Mouse (Mus musculus) MEL (cell line): ENCODE measurements at regions not wholly inside any gene's neighbourhood (a gene's known extent, or its start where the extent isn't known, plus 50 kb on each side); places are given as distances from the start of the nearest gene placed in this dataset.

Source experiments
- DNase-seq: peaks from one replicate; pipeline ENCODE4 v3.0.0; 2011; ENCODE audit warnings: low read depth, low spot score
- H3K27ac ChIP-seq: 2 replicates; pipeline ENCODE4 v1.5.1; 2012; ENCODE audit warnings: low read depth, mild to moderate bottlenecking, control low read depth, low read length, moderate library complexity; ENCODE audit not compliant: control insufficient read depth
- H3K27me3 ChIP-seq, 2 experiments: fragments of 150-350 bp in 1 of 2; sonication (generic) in 1 of 2; 2 replicates each; pipeline ENCODE4 v1.6.1; 2012; ENCODE audit warnings: low read length in 2 of 2, mild to moderate bottlenecking in 2 of 2, improper control_type of control experiment in 1 of 2, moderate library complexity in 1 of 2; ENCODE audit not compliant: insufficient read depth in 2 of 2, control insufficient read depth in 1 of 2
- H3K36me3 ChIP-seq, 2 experiments: 2 replicates each; pipeline ENCODE4 v1.6.1; 2012 to 2014; ENCODE audit warnings: low read length in 2 of 2, improper control_type of control experiment in 1 of 2, inconsistent platforms in 1 of 2, mild to moderate bottlenecking in 1 of 2; ENCODE audit not compliant: insufficient read depth in 2 of 2, control insufficient read depth in 1 of 2
- H3K4me1 ChIP-seq, 2 experiments: fragments of 150-350 bp in 1 of 2; sonication (generic) in 1 of 2; 2 replicates each; pipeline ENCODE4 v1.6.1; 2012; ENCODE audit warnings: low read length in 2 of 2, improper control_type of control experiment in 1 of 2, mild to moderate bottlenecking in 1 of 2; ENCODE audit not compliant: insufficient read depth in 2 of 2, control insufficient read depth in 1 of 2
- H3K4me3 ChIP-seq, 2 experiments: fragments of 150-350 bp in 1 of 2; sonication (generic) in 1 of 2; 2 replicates each; pipeline ENCODE4 v1.5.1; 2012; ENCODE audit warnings: low read depth in 2 of 2, low read length in 2 of 2, mild to moderate bottlenecking in 2 of 2, moderate library complexity in 2 of 2, control low read depth in 1 of 2, improper control_type of control experiment in 1 of 2; ENCODE audit not compliant: control insufficient read depth in 1 of 2, insufficient read depth in 1 of 2
- H3K79me2 ChIP-seq: 2 replicates; pipeline ENCODE4 v1.6.1; 2012; ENCODE audit warnings: mild to moderate bottlenecking, low read length, moderate library complexity; ENCODE audit not compliant: control insufficient read depth, poor library complexity, insufficient read depth
- H3K9ac ChIP-seq: 2 replicates; pipeline ENCODE4 v1.6.1; 2012; ENCODE audit warnings: low read depth, mild to moderate bottlenecking, control low read depth, low read length, moderate library complexity; ENCODE audit not compliant: control insufficient read depth, poor library complexity, severe bottlenecking
- H3K9me3 ChIP-seq: fragments of 150-350 bp; sonication (generic); replicated peaks from 2 replicates; pipeline ENCODE4 v1.6.1; 2012; ENCODE audit warnings: mild to moderate bottlenecking, low read length, improper control_type of control experiment, moderate library complexity; ENCODE audit not compliant: insufficient read depth
- BHLHE40 ChIP-seq: IDR thresholded peaks from 2 replicates; pipeline ENCODE4 v1.6.1; 2012; ENCODE audit warnings: low read depth, mild to moderate bottlenecking, inconsistent platforms, low read length, improper control_type of control experiment, borderline replicate concordance
- CHD1 ChIP-seq: IDR thresholded peaks from 2 replicates; pipeline ENCODE4 v1.6.1; 2012; ENCODE audit warnings: low read depth, mild to moderate bottlenecking, inconsistent platforms, low read length, improper control_type of control experiment
- EP300 ChIP-seq, 2 experiments: IDR thresholded peaks; 2 replicates each; pipeline ENCODE4 v1.6.1; 2011; ENCODE audit warnings: improper control_type of control experiment in 2 of 2, low read length in 2 of 2, low read depth in 1 of 2, mild to moderate bottlenecking in 1 of 2
- ETS1 ChIP-seq: IDR thresholded peaks from 2 replicates; pipeline ENCODE4 v1.6.1; 2012; ENCODE audit warnings: low read depth, mild to moderate bottlenecking, inconsistent platforms, low read length, improper control_type of control experiment, moderate library complexity
- GATA1 ChIP-seq: IDR thresholded peaks from 2 replicates; pipeline ENCODE4 v1.6.1; 2011; ENCODE audit warnings: low read depth, low read length, improper control_type of control experiment
- HCFC1 ChIP-seq: IDR thresholded peaks from 2 replicates; pipeline ENCODE4 v1.6.1; 2012; ENCODE audit warnings: low read depth, mild to moderate bottlenecking, inconsistent platforms, low read length, improper control_type of control experiment, moderate library complexity
- JUND ChIP-seq: IDR thresholded peaks from 2 replicates; pipeline ENCODE4 v1.6.1; 2011; ENCODE audit warnings: low read depth, mild to moderate bottlenecking, improper control_type of control experiment, low read length
- KAT2A ChIP-seq: conservative IDR thresholded peaks from 2 replicates; pipeline ENCODE4 v1.6.1; 2012; ENCODE audit warnings: low read depth, low read length, improper control_type of control experiment, inconsistent platforms
- MAFK ChIP-seq: IDR thresholded peaks from 2 replicates; pipeline ENCODE4 v1.6.1; 2011; ENCODE audit warnings: low read depth, mild to moderate bottlenecking, low read length, improper control_type of control experiment, borderline replicate concordance
- MAX ChIP-seq: IDR thresholded peaks from 2 replicates; pipeline ENCODE4 v1.6.1; 2011; ENCODE audit warnings: low read length, improper control_type of control experiment
- MAZ ChIP-seq: IDR thresholded peaks from 2 replicates; pipeline ENCODE4 v1.6.1; 2012; ENCODE audit warnings: low read depth, mild to moderate bottlenecking, inconsistent platforms, low read length, improper control_type of control experiment
- MYC ChIP-seq: IDR thresholded peaks from 2 replicates; pipeline ENCODE4 v1.6.1; 2011; ENCODE audit warnings: low read depth, mild to moderate bottlenecking, low read length, improper control_type of control experiment, moderate library complexity
- NRF1 ChIP-seq: IDR thresholded peaks from 2 replicates; pipeline ENCODE4 v1.6.1; 2014; ENCODE audit warnings: low read depth, mild to moderate bottlenecking, inconsistent platforms, low read length, improper control_type of control experiment, moderate library complexity; ENCODE audit not compliant: poor library complexity, insufficient read depth, severe bottlenecking
- POLR2A ChIP-seq, 2 experiments: IDR thresholded peaks; 2 replicates each; pipeline ENCODE4 v1.6.1; 2011 to 2012; ENCODE audit warnings: low read length in 2 of 2, mild to moderate bottlenecking in 2 of 2, control low read depth in 1 of 2, improper control_type of control experiment in 1 of 2, low read depth in 1 of 2, moderate library complexity in 1 of 2; ENCODE audit not compliant: control insufficient read depth in 1 of 2, insufficient read depth in 1 of 2, poor library complexity in 1 of 2
- POLR2AphosphoS2 ChIP-seq: IDR thresholded peaks from 2 replicates; pipeline ENCODE4 v1.6.1; 2011; ENCODE audit warnings: low read length, improper control_type of control experiment
- POLR2AphosphoS5 ChIP-seq: IDR thresholded peaks from 2 replicates; pipeline ENCODE4 v1.6.1; 2012; ENCODE audit warnings: low read depth, borderline replicate concordance, mild to moderate bottlenecking, inconsistent platforms, low read length, moderate library complexity, mixed read lengths
- RAD21 ChIP-seq: IDR thresholded peaks from 2 replicates; pipeline ENCODE4 v1.6.1; 2011; ENCODE audit warnings: mild to moderate bottlenecking, low read depth, low read length, improper control_type of control experiment
- SMC3 ChIP-seq: IDR thresholded peaks from 2 replicates; pipeline ENCODE4 v1.6.1; 2011; ENCODE audit warnings: low read depth, low read length, improper control_type of control experiment
- TBP ChIP-seq: IDR thresholded peaks from 2 replicates; pipeline ENCODE4 v1.8.0; 2011; ENCODE audit warnings: low read depth, low read length, improper control_type of control experiment
- TCF12 ChIP-seq: IDR thresholded peaks from 2 replicates; pipeline ENCODE4 v1.6.1; 2014; ENCODE audit warnings: low read depth, mild to moderate bottlenecking, inconsistent platforms, low read length, improper control_type of control experiment, moderate library complexity
- UBTF ChIP-seq: IDR thresholded peaks from 2 replicates; pipeline ENCODE4 v1.6.1; 2012; ENCODE audit warnings: low read depth, mild to moderate bottlenecking, inconsistent platforms, low read length, improper control_type of control experiment, moderate library complexity, borderline replicate concordance; ENCODE audit not compliant: insufficient read depth
- USF1 ChIP-seq: IDR thresholded peaks from 2 replicates; pipeline ENCODE4 v1.6.1; 2014; ENCODE audit warnings: low read depth, mild to moderate bottlenecking, inconsistent platforms, low read length, improper control_type of control experiment, moderate library complexity
- ZC3H11A ChIP-seq: IDR thresholded peaks from 2 replicates; pipeline ENCODE4 v1.6.1; 2012; ENCODE audit warnings: low read depth, mild to moderate bottlenecking, inconsistent platforms, low read length, improper control_type of control experiment
- ZMIZ1 ChIP-seq: IDR thresholded peaks from 2 replicates; pipeline ENCODE4 v1.6.1; 2012; ENCODE audit warnings: low read depth, mild to moderate bottlenecking, inconsistent platforms, low read length, improper control_type of control experiment, moderate library complexity

GRCm38 (mm10) chr16:95918651-95919425 lies 71.9 kb downstream of the Psmg1 start:
- Histone ChIP-seq H3K4me1 (no peaks in the 10 kb centered on the region), H3K27me3 (no peaks in the 10 kb centered on the region; a peak in 2 of 4 replicates), H3K4me3 (no peak overlapping the region), H3K9me3 (no peaks in the 10 kb centered on the region), H3K9ac (no peak overlapping the region), H3K27ac (no peak overlapping the region), H3K36me3 (no peaks in the 10 kb centered on the region), H3K79me2 (no peaks in the 10 kb centered on the region)
- no peak for TF ChIP-seq JUND
- TF ChIP-seq MAFK: no peak
- TF ChIP-seq ZC3H11A: no peak
- TF ChIP-seq KAT2A: no peak
- TF ChIP-seq MYC: no peak
- no peak for DNase-seq

GRCm38 (mm10) chr16:95917635-95918407 lies 72.9 kb downstream of the Psmg1 start:
- H3K27me3 ChIP-seq: no peaks in the 10 kb centered on the region; a peak in 2 of 4 replicates
- H3K4me3 ChIP-seq: no peak overlapping the region
- H3K27ac ChIP-seq: no peak overlapping the region
- H3K4me1 ChIP-seq: no peaks in the 10 kb centered on the region
- no peak for DNase-seq
- H3K9ac ChIP-seq: no peak overlapping the region
- TF ChIP-seq SMC3 (no peak), TCF12 (no peak), GATA1 (no peak), MAX (no peak), MAZ (no peak), POLR2AphosphoS5 (no peak), MYC (no peak), UBTF (no peak)
- H3K36me3 ChIP-seq: no peaks in the 10 kb centered on the region
- no peaks in the 10 kb centered on the region for H3K9me3 ChIP-seq
- no peaks in the 10 kb centered on the region for H3K79me2 ChIP-seq

- no peak for DNase-seq
- Histone ChIP-seq H3K9me3 (no peaks in the 10 kb centered on the region), H3K27me3 (no peaks in the 10 kb centered on the region; a peak in 2 of 4 replicates), H3K27ac (no peak overlapping the region), H3K4me3 (no peak overlapping the region), H3K79me2 (no peaks in the 10 kb centered on the region), H3K4me1 (no peaks in the 10 kb centered on the region), H3K9ac (no peak overlapping the region), H3K36me3 (no peaks in the 10 kb centered on the region)
- TF ChIP-seq ETS1: no peak
- TF ChIP-seq EP300 (IDR thresholded peaks at IDR 0.05; ENCODE audit: low read depth in 1 of 2, low read length in 2 of 2): no peak
- TF ChIP-seq POLR2A (IDR thresholded peaks at IDR 0.05; ENCODE audit: control insufficient read depth in 1 of 2, insufficient read depth in 1 of 2, low read depth in 1 of 2, low read length in 2 of 2, poor library complexity in 1 of 2): no peak
- TF ChIP-seq HCFC1: no peak
- no peak for TF ChIP-seq USF1
- TF ChIP-seq ZMIZ1: no peak
- TF ChIP-seq RAD21: no peak
- no peak for TF ChIP-seq MYC
- no peak for TF ChIP-seq TCF12
- TF ChIP-seq MAZ: no peak
- TF ChIP-seq CHD1: no peak
- no peak for TF ChIP-seq POLR2AphosphoS2
- TF ChIP-seq POLR2AphosphoS5: no peak
- TF ChIP-seq NRF1: no peak
- no peak for TF ChIP-seq BHLHE40
- TF ChIP-seq TBP: no peak
- no peak for TF ChIP-seq GATA1
These were observed 76.9 kb downstream of the Psmg1 start for GRCm38 (mm10) chr16:95913879-95914278.
